16 mouse cellular contexts compared by ENCODE assay signal in genomic region chr1:73929952-73930329, GRCm38 (mm10).
DNase-seq lines count a peak whose midpoint lies in the region; ATAC-seq and TF ChIP-seq lines count a peak whose summit lies in the region.
"Had no signal": no experiment of that assay in that cellular context is flagged by ENCODE, and none has a peak within 500 bp of the region (broad histone marks: within the 10 kb centered on the region; RNA-seq: fewer than 3 reads in every experiment).

No protein-coding gene starts in this region.

- peaks cover 68% of the 10 kb centered on the region for H3K4me1 ChIP-seq in heart, embryonic 10.5 days
- H3K4me1 ChIP-seq in lung, embryonic 15.5 days = peaks cover 36% of the 10 kb centered on the region
- no peaks in the 10 kb centered on the region for H3K4me1 ChIP-seq in intestine, postnatal 0 days (replicated peaks; ENCODE audit: control insufficient read depth, insufficient read depth, low read length)
- H3K4me1 ChIP-seq: limb, embryonic 13.5 days had no signal

- no peak for TF ChIP-seq CTCF in intestine, postnatal 0 days (IDR thresholded peaks at IDR 0.05; ENCODE audit: low read depth)

- peaks cover 32% of the 10 kb centered on the region for H3K27me3 ChIP-seq in heart, embryonic 10.5 days (ENCODE audit: insufficient read depth, poor library complexity, severe bottlenecking)
- H3K27me3 ChIP-seq in lung, embryonic 15.5 days = no peaks in the 10 kb centered on the region
- no peaks in the 10 kb centered on the region for H3K27me3 ChIP-seq in intestine, postnatal 0 days (replicated peaks; ENCODE audit: control insufficient read depth, insufficient read depth, low read length)
- H3K27me3 ChIP-seq: embryonic facial prominence, embryonic 13.5 days; limb, embryonic 13.5 days had no signal

- H3K36me3 ChIP-seq in heart, embryonic 10.5 days = peaks cover 82% of the 10 kb centered on the region
- peaks cover 41% of the 10 kb centered on the region for H3K36me3 ChIP-seq in lung, embryonic 15.5 days
- H3K36me3 ChIP-seq in intestine, postnatal 0 days (ENCODE audit: control insufficient read depth, insufficient read depth) = peaks cover 29% of the 10 kb centered on the region; the same call in 1 of the 2 replicates
- H3K36me3 ChIP-seq: G1E had no signal

- DNase-seq in heart, embryonic 10.5 days (ENCODE audit: low spot score) = no peak
- DNase-seq in heart, adult 8-10 months (ENCODE audit: low spot score) = no peak
- no peak for DNase-seq in lung, postnatal 10 days
- peak; percentile 65 for DNase-seq in kidney, adult 9 months
- peak; percentile 9 for DNase-seq in naive thymus-derived CD4-positive, alpha-beta T cell, adult 2 months (ENCODE audit: low read depth)
- DNase-seq: adrenal gland, postnatal 10 days; B cell, adult 2 months; cerebellum, adult 2 months; heart, postnatal 4 days; thymus, postnatal 36 days had no signal

- H3K27ac ChIP-seq in heart, embryonic 10.5 days = peak overlapping the region; percentile 23; the same call in 1 of the 2 replicates
- 0 out of 2 replicates have a peak overlapping the region, but pooled peaks have one; percentile 16 for H3K27ac ChIP-seq in lung, embryonic 15.5 days
- H3K27ac ChIP-seq in intestine, postnatal 0 days (ENCODE audit: low read depth, low read length) = no peak overlapping the region
- H3K27ac ChIP-seq: embryonic facial prominence, embryonic 13.5 days; limb, embryonic 13.5 days had no signal

- no peaks in the 10 kb centered on the region for H3K9me3 ChIP-seq in heart, embryonic 10.5 days
- H3K9me3 ChIP-seq in lung, embryonic 15.5 days = no peaks in the 10 kb centered on the region
- H3K9me3 ChIP-seq in intestine, postnatal 0 days (ENCODE audit: control insufficient read depth) = no peaks in the 10 kb centered on the region
- H3K9me3 ChIP-seq: embryonic facial prominence, embryonic 13.5 days; G1E; limb, embryonic 13.5 days had no signal

- H3K9ac ChIP-seq in lung, embryonic 15.5 days = no peak overlapping the region
- no peak overlapping the region for H3K9ac ChIP-seq in intestine, postnatal 0 days (ENCODE audit: low read depth, low read length)
- H3K9ac ChIP-seq: embryonic facial prominence, embryonic 13.5 days; limb, embryonic 13.5 days had no signal

- H3K4me3 ChIP-seq in heart, embryonic 10.5 days = no peak overlapping the region
- no peak overlapping the region for H3K4me3 ChIP-seq in lung, embryonic 15.5 days
- H3K4me3 ChIP-seq in intestine, postnatal 0 days (ENCODE audit: low read depth, low read length) = no peak overlapping the region
- H3K4me3 ChIP-seq: embryonic facial prominence, embryonic 13.5 days; limb, embryonic 13.5 days had no signal

- 83% methylated on average over 5 of the region's 5 CpGs for WGBS in heart, embryonic 10.5 days
- WGBS in lung, embryonic 15.5 days = 85% methylated on average over 5 of the region's 5 CpGs
- 81% methylated on average over 5 of the region's 5 CpGs for WGBS in intestine, postnatal 0 days

- H3K4me2 ChIP-seq in lung, embryonic 15.5 days = no peak overlapping the region
- no peak overlapping the region for H3K4me2 ChIP-seq in intestine, postnatal 0 days (replicated peaks; ENCODE audit: low read depth)
- H3K4me2 ChIP-seq: embryonic facial prominence, embryonic 13.5 days; limb, embryonic 13.5 days; midbrain, embryonic 11.5 days had no signal

- ATAC-seq in lung, embryonic 15.5 days (ENCODE audit: borderline replicate concordance, extremely low read depth, low FRiP score, low TSS enrichment) = no peak
- ATAC-seq in intestine, postnatal 0 days = no peak

Comparison
In these comparisons a context has a peak if more than half of its experiments do, and no peak if none do; other contexts are left out.
1. DNase-seq: peak in kidney, adult 9 months (single experiment) and naive thymus-derived CD4-positive, alpha-beta T cell, adult 2 months (single experiment); none in heart, embryonic 10.5 days (single experiment), heart, adult 8-10 months (single experiment) and lung, postnatal 10 days (single experiment).